Mouse (Mus musculus) E14TG2a.4 (cell line): Measurements from ENCODE around the gene Gbgt1.

Experiments
- H3K27me3 ChIP-seq: 2 replicates; pipeline ENCODE4 v1.6.1; 2014; ENCODE audit warnings: low read length, control low read depth; ENCODE audit not compliant: insufficient read depth
- H3K36me3 ChIP-seq: 2 replicates; pipeline ENCODE4 v1.6.1; 2014; ENCODE audit warnings: low read length, control low read depth; ENCODE audit not compliant: insufficient read depth
- H3K4me1 ChIP-seq: replicated peaks from 2 replicates; pipeline ENCODE4 v1.6.1; 2014; ENCODE audit warnings: low read depth, low read length, control low read depth
- H3K4me3 ChIP-seq: replicated peaks from 2 replicates; pipeline ENCODE4 v1.5.1; 2014; ENCODE audit warnings: mild to moderate bottlenecking, low read length
- H3K9me3 ChIP-seq: 2 replicates; pipeline ENCODE4 v1.6.1; 2014; ENCODE audit warnings: low read length, control low read depth
- CTCF ChIP-seq: conservative IDR thresholded peaks from 2 replicates; pipeline ENCODE4 v1.5.1; 2014; ENCODE audit warnings: low read length
- NANOG ChIP-seq: IDR thresholded peaks from 2 replicates; pipeline ENCODE4 v1.6.1; 2014; ENCODE audit warnings: borderline replicate concordance, low read length, mixed read lengths
- POU5F1 ChIP-seq: IDR thresholded peaks from 2 replicates; pipeline ENCODE4 v1.6.1; 2014; ENCODE audit warnings: low read length, borderline replicate concordance

The Gbgt1 gene

DNA sequence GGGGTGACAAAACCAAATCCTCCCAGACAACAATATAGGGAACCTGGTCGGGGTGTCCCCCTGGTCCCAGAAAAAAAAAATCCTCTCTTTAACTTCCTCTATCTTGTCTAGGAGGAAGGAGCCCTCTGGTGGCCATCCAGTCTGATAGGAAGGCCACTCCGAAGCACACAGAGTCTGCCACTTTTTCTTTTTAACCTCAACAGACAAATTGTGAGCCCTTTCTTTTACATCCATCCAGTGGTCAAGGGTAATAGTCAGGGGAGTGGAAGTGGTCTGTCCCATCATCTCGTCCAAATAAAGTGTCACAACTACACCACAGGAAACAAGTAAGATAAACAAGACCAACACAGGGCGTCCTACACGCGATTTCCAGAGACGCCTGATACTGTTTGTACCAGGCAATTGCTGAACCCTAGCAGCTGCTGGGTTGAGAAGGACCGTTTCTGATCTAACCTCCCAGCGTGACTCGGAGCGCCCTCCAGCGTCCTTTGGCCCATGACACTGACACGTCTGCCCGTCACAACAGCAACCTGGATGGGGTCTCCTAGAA is 1.4 kb upstream of the Gbgt1 start:
- H3K36me3 ChIP-seq: no peaks in the 10 kb centered on the region
- peaks cover 20% of the 10 kb centered on the region for H3K4me1 ChIP-seq
- H3K4me3 ChIP-seq: no peak overlapping the region
- peaks cover 36% of the 10 kb centered on the region for H3K9me3 ChIP-seq
- no peak for TF ChIP-seq POU5F1
- no peak for TF ChIP-seq NANOG
- TF ChIP-seq CTCF: no peak
- no peaks in the 10 kb centered on the region for H3K27me3 ChIP-seq

DNA sequence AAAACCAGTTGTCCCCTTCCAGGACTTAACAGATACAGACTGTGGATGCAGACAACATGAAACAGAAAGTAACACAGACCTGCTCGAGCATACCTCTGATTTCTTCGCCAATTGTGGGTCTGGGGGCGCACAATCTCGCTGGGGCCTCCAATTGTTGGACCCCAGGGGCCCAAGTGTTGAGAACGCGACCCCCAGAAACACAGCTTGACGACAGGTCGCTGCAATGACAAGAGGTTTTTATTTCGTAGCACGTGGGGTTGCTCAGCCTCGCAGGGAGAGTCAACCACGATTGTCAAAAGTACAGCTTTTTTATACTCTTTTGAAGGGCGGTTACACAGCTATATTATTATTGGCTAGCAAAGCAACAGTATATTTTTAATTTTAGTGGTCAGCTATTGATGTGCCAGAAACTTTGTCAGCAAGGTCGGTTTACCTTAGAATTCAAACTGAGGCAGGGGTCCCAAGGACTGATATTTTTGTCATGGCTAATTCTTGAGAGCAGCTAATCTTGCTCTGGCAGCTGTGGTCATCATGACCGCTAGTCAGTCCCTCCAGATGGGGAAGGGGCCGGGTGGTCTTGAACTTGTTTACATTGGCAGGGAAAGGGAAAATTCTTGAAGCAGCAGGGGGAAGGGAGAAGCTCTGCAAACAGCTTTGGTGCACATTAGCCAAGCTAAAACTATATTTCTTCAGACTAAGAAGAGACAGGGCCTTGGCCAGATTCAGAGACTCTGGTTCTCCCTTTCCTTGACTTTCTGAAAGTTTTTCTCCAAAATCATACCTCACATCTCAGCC is 693 bp upstream of the Gbgt1 start:
- Histone ChIP-seq H3K27me3 (no peaks in the 10 kb centered on the region), H3K4me3 (no peak overlapping the region), H3K4me1 (peaks cover 20% of the 10 kb centered on the region), H3K9me3 (peaks cover 36% of the 10 kb centered on the region), H3K36me3 (no peaks in the 10 kb centered on the region)
- no peak for TF ChIP-seq CTCF
- TF ChIP-seq POU5F1: no peak
- TF ChIP-seq NANOG: no peak

DNA sequence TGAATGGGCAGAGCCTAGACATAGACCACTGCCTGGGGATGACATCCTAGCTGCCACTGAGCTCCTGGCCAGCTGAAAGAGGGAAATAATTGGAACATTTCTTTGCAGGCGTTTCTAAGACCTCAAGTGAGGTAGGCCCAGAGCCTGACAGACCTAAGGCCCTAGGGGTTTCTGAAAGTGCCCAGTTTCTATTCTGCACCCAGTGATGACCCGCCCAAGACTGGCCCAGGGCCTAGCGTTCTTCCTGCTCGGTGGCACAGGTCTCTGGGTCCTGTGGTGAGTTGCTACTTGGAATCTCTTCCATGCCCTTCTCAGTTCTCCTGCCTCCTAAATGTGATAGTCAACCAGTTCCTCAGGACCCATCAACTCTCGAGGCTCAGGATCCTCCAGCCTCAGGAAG is 870 bp downstream of the Gbgt1 start:
- Histone ChIP-seq H3K4me3 (no peak overlapping the region), H3K9me3 (peaks cover 36% of the 10 kb centered on the region), H3K4me1 (peaks cover 22% of the 10 kb centered on the region), H3K27me3 (no peaks in the 10 kb centered on the region), H3K36me3 (no peaks in the 10 kb centered on the region)
- no peak for TF ChIP-seq NANOG
- TF ChIP-seq CTCF: no peak
- TF ChIP-seq POU5F1: no peak

DNA sequence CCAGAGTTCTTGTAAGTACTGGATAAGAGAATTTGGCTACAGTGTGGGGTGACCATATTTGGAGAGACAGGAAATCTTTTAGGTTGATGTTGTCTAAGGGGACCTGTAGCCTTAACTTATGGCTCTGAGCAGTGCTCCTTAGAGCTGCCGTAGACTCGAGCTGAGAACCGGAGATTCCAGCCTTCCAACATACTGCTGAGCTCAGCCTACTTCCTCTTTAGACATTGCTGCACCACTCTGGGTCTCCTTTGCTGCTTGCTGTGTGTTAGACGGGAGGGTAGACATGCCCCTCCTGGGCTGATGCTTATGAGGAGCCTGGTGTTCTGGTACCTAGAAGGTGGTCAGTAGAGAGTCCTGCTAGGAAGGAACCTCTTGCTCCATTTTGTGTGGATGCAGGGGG is 1.7 kb downstream of the Gbgt1 start:
- Histone ChIP-seq H3K4me1 (peaks cover 22% of the 10 kb centered on the region), H3K36me3 (peaks cover 4% of the 10 kb centered on the region; the same call in 1 of the 2 replicates), H3K9me3 (peaks cover 34% of the 10 kb centered on the region), H3K4me3 (no peak overlapping the region), H3K27me3 (no peaks in the 10 kb centered on the region)
- TF ChIP-seq CTCF (no peak), NANOG (no peak), POU5F1 (no peak)

DNA sequence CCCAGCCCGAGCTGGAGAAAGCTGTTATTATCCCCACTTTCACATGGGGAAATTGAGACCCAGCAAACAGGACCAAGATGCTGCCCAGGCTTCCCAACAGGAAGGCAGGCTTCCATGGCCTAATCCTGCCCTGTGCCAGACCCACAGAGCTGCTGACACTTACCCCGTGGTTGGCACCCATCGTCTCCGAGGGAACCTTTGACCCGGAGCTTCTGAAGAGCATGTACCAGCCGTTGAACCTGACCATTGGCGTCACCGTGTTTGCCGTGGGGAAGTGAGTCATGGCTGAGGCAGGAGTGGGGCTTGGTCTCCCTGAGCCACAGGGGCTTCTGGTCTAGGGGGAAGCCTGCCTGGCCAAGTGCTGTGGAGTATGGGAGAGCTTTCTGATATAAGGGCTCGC is 6.3 kb downstream of the Gbgt1 start:
- TF ChIP-seq CTCF (no peak), NANOG (no peak), POU5F1 (no peak)
- Histone ChIP-seq H3K27me3 (no peaks in the 10 kb centered on the region), H3K4me1 (peaks cover 48% of the 10 kb centered on the region), H3K9me3 (no peaks in the 10 kb centered on the region), H3K4me3 (no peak overlapping the region), H3K36me3 (peaks cover 4% of the 10 kb centered on the region; the same call in 1 of the 2 replicates)

DNA sequence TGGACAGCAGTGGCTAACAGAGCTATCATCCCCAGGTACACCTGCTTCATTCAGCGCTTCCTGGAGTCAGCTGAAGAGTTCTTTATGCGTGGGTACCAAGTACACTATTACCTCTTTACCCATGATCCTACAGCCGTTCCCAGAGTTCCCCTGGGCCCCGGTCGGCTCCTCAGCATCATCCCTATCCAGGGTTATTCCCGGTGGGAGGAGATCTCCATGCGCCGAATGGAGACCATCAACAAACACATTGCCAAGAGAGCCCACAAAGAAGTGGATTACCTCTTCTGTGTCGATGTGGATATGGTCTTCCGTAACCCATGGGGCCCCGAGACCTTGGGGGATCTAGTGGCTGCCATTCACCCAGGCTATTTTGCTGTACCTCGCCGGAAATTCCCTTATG is 8.0 kb downstream of the Gbgt1 start:
- TF ChIP-seq NANOG (no peak), CTCF (no peak), POU5F1 (no peak)
- H3K9me3 ChIP-seq: no peaks in the 10 kb centered on the region
- H3K4me1 ChIP-seq: peaks cover 63% of the 10 kb centered on the region
- no peaks in the 10 kb centered on the region for H3K27me3 ChIP-seq
- peak overlapping the region; percentile 71 for H3K4me3 ChIP-seq
- H3K36me3 ChIP-seq: peaks cover 4% of the 10 kb centered on the region; the same call in 1 of the 2 replicates

DNA sequence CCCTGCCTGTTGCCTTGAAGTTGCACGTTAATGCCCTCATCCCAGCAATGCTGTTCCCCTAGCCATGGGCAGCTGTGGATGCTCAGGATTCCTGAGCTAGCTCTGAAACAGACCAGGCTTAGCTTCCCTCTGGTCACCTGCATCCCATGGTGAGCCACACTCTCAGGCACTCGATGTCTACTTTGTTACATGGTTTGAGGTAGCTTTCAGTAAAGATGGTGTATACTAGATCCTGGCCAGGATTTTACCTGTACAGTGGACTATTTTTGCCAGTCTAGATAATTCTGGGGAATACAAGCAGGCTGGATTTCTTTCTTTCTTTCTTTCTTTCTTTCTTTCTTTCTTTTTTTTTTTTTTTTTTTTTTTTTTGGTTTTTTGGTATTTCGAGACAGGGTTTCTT is 9.1 kb downstream of the Gbgt1 start, which contains the start of gene Gm10134:
Gene Gm10134, plus strand, starts transcription at position 301 of the 400 bp plus-strand sequence.
- Histone ChIP-seq H3K9me3 (no peaks in the 10 kb centered on the region), H3K4me3 (peak within 1 kb of the TSS; percentile 71), H3K36me3 (peaks cover 4% of the 10 kb centered on the region; the same call in 1 of the 2 replicates), H3K27me3 (no peaks in the 10 kb centered on the region), H3K4me1 (peaks cover 72% of the 10 kb centered on the region)
- no peak for TF ChIP-seq NANOG

DNA sequence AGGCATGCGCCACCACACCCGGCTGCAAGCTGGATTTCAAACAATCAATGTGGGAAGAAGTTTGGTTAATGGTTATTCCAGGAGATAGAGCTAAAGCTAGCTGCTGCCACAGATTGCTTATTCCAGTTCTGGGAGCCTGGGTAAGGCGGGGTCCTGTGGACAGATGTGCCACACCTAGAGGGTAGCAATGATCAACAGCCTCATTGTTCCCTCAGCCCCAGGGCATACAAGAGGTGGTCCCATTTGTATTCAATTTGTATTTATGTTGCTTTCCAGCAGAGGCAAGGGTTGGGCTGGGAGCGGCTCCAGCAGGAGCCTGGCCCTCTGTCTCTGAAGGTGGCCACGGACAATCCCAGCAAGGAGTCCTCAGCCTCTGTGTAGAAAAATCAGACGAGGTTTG is 9.6 kb downstream of the Gbgt1 start:
- Histone ChIP-seq H3K9me3 (no peaks in the 10 kb centered on the region), H3K27me3 (no peaks in the 10 kb centered on the region), H3K4me1 (peaks cover 76% of the 10 kb centered on the region), H3K4me3 (peak overlapping the region; percentile 8; the same call in 1 of the 2 replicates), H3K36me3 (peaks cover 4% of the 10 kb centered on the region; the same call in 1 of the 2 replicates)
- TF ChIP-seq NANOG (peak; percentile 27), CTCF (no peak), POU5F1 (no peak)
